Mouse (Mus musculus) CH12.LX (cell line): ENCODE measurements around the gene Capn8. TPM values are rescaled to one million over a fixed set of nuclear protein-coding genes. Genes with fewer than 3 reads are reported as not detected.

Experiments
- DNase-seq: peaks from one replicate; pipeline ENCODE4 v3.0.0-alpha.2; 2013; ENCODE audit errors: extremely low read depth
- H3K27ac ChIP-seq: 2 replicates; pipeline ENCODE4 v1.5.1; 2012; ENCODE audit warnings: low read depth, mild to moderate bottlenecking, control low read depth, moderate library complexity; ENCODE audit not compliant: insufficient read depth
- H3K27me3 ChIP-seq: replicated peaks from 2 replicates; pipeline ENCODE3; 2012; ENCODE audit warnings: inconsistent platforms
- H3K36me3 ChIP-seq, 2 experiments: replicated peaks in 1 of 2; 2 replicates each; pipeline versions ENCODE3 to v1.6.1; 2012; ENCODE audit warnings: inconsistent platforms in 1 of 2, low read length in 1 of 2, mild to moderate bottlenecking in 1 of 2, mixed read lengths in 1 of 2, moderate library complexity in 1 of 2; ENCODE audit not compliant: control insufficient read depth in 1 of 2, insufficient read depth in 1 of 2
- H3K4me1 ChIP-seq, 2 experiments: 2 replicates each; pipeline ENCODE4 v1.6.1; 2012; ENCODE audit warnings: inconsistent platforms in 1 of 2, moderate library complexity in 1 of 2; ENCODE audit not compliant: insufficient read depth in 2 of 2, control insufficient read depth in 1 of 2
- H3K4me2 ChIP-seq: 2 replicates; pipeline ENCODE4 v1.6.1; 2012; ENCODE audit warnings: low read depth, mild to moderate bottlenecking, control low read depth; ENCODE audit not compliant: poor library complexity, insufficient read depth, severe bottlenecking
- H3K4me3 ChIP-seq, 3 experiments: fragments of 150-350 bp in 1 of 3; sonication (generic) in 1 of 3; replicated peaks in 1 of 3; 2 replicates each; pipeline versions ENCODE3 to v1.5.1; 2011 to 2012; ENCODE audit warnings: low read depth in 2 of 3, low read length in 2 of 3, mild to moderate bottlenecking in 2 of 3, moderate library complexity in 2 of 3, control low read depth in 1 of 3, improper control_type of control experiment in 1 of 3, inconsistent platforms in 1 of 3, mixed read lengths in 1 of 3; ENCODE audit not compliant: poor library complexity in 1 of 3
- H3K79me2 ChIP-seq: replicated peaks from 2 replicates; pipeline ENCODE4 v1.6.1; 2012; ENCODE audit warnings: mild to moderate bottlenecking, moderate library complexity; ENCODE audit not compliant: control insufficient read depth, poor library complexity, insufficient read depth, severe bottlenecking; ENCODE audit errors: extremely low read depth
- H3K9ac ChIP-seq: 2 replicates; pipeline ENCODE4 v1.6.1; 2012; ENCODE audit warnings: low read depth, mild to moderate bottlenecking, control low read depth, moderate library complexity; ENCODE audit not compliant: insufficient read depth
- H3K9me3 ChIP-seq: replicated peaks from 2 replicates; pipeline ENCODE3; 2012; ENCODE audit warnings: low read length, inconsistent platforms, mixed read lengths
- BHLHE40 ChIP-seq: IDR thresholded peaks from 2 replicates; pipeline ENCODE4 v1.6.1; 2011; ENCODE audit warnings: mild to moderate bottlenecking, low read depth, low read length, improper control_type of control experiment
- CHD1 ChIP-seq: IDR thresholded peaks from 2 replicates; pipeline ENCODE4 v1.6.1; 2012; ENCODE audit warnings: low read depth, low read length, improper control_type of control experiment, inconsistent platforms
- CHD2 ChIP-seq: IDR thresholded peaks from 2 replicates; pipeline ENCODE4 v1.6.1; 2011; ENCODE audit warnings: low read length, improper control_type of control experiment
- CTCF ChIP-seq, 2 experiments: IDR thresholded peaks in 1 of 2; conservative IDR thresholded peaks in 1 of 2; 2 replicates each; pipeline ENCODE4 v1.5.1; 2011 to 2012; ENCODE audit warnings: low read depth in 2 of 2, low read length in 2 of 2, improper control_type of control experiment in 1 of 2, inconsistent platforms in 1 of 2, mild to moderate bottlenecking in 1 of 2, moderate library complexity in 1 of 2
- E2F4 ChIP-seq: IDR thresholded peaks from 2 replicates; pipeline ENCODE4 v1.6.1; 2011; ENCODE audit warnings: low read depth, low read length, improper control_type of control experiment; ENCODE audit not compliant: insufficient replicate concordance
- ELF1 ChIP-seq: IDR thresholded peaks from 2 replicates; pipeline ENCODE4 v1.6.1; 2014; ENCODE audit warnings: low read depth, mild to moderate bottlenecking, inconsistent platforms, low read length, improper control_type of control experiment
- ETS1 ChIP-seq: conservative IDR thresholded peaks from 2 replicates; pipeline ENCODE4 v1.6.1; 2012; ENCODE audit warnings: low read depth, mild to moderate bottlenecking, inconsistent platforms, low read length, improper control_type of control experiment, moderate library complexity
- GABPA ChIP-seq: IDR thresholded peaks from 2 replicates; pipeline ENCODE4 v1.6.1; 2012; ENCODE audit warnings: low read depth, low read length, improper control_type of control experiment, inconsistent platforms; ENCODE audit not compliant: insufficient replicate concordance
- HCFC1 ChIP-seq: IDR thresholded peaks from 2 replicates; pipeline ENCODE4 v1.6.1; 2012; ENCODE audit warnings: low read depth, mild to moderate bottlenecking, inconsistent platforms, low read length, improper control_type of control experiment
- KAT2A ChIP-seq: IDR thresholded peaks from 2 replicates; pipeline ENCODE4 v1.6.1; 2012; ENCODE audit warnings: low read length, improper control_type of control experiment, inconsistent platforms; ENCODE audit not compliant: insufficient replicate concordance
- MAFK ChIP-seq: IDR thresholded peaks from 2 replicates; pipeline ENCODE4 v1.6.1; 2011; ENCODE audit warnings: low read length, improper control_type of control experiment; ENCODE audit not compliant: insufficient replicate concordance
- MAX ChIP-seq: IDR thresholded peaks from 2 replicates; pipeline ENCODE4 v1.6.1; 2011; ENCODE audit warnings: low read length, improper control_type of control experiment
- MAZ ChIP-seq: IDR thresholded peaks from 2 replicates; pipeline ENCODE4 v1.6.1; 2012; ENCODE audit warnings: low read depth, mild to moderate bottlenecking, inconsistent platforms, low read length, improper control_type of control experiment, moderate library complexity
- MXI1 ChIP-seq: IDR thresholded peaks from 2 replicates; pipeline ENCODE4 v1.6.1; 2011; ENCODE audit warnings: mild to moderate bottlenecking, low read depth, low read length, improper control_type of control experiment
- NRF1 ChIP-seq: IDR thresholded peaks from 2 replicates; pipeline ENCODE4 v1.6.1; 2014; ENCODE audit warnings: low read depth, mild to moderate bottlenecking, inconsistent platforms, low read length, improper control_type of control experiment, moderate library complexity
- POLR2A ChIP-seq: IDR thresholded peaks from 2 replicates; pipeline ENCODE4 v1.6.1; 2011; ENCODE audit warnings: low read depth, mild to moderate bottlenecking, improper control_type of control experiment, low read length
- RAD21 ChIP-seq: IDR thresholded peaks from 2 replicates; pipeline ENCODE4 v1.6.1; 2011; ENCODE audit warnings: low read depth, mild to moderate bottlenecking, low read length, improper control_type of control experiment, moderate library complexity
- RCOR1 ChIP-seq: conservative IDR thresholded peaks from 2 replicates; pipeline ENCODE4 v1.6.1; 2012; ENCODE audit warnings: low read depth, mild to moderate bottlenecking, inconsistent platforms, low read length, improper control_type of control experiment
- SIN3A ChIP-seq: IDR thresholded peaks from 2 replicates; pipeline ENCODE4 v1.6.1; 2012; ENCODE audit warnings: low read length, improper control_type of control experiment, inconsistent platforms
- SMC3 ChIP-seq: IDR thresholded peaks from 2 replicates; pipeline ENCODE4 v1.6.1; 2011; ENCODE audit warnings: low read depth, low read length, improper control_type of control experiment
- USF1 ChIP-seq: IDR thresholded peaks from 2 replicates; pipeline ENCODE4 v1.6.1; 2014; ENCODE audit warnings: low read depth, mild to moderate bottlenecking, inconsistent platforms, low read length, improper control_type of control experiment
- ZKSCAN1 ChIP-seq: IDR thresholded peaks from 2 replicates; pipeline ENCODE4 v1.6.1; 2012; ENCODE audit warnings: low read depth, inconsistent platforms, low read length, improper control_type of control experiment, borderline replicate concordance
- dilution Hi-C: fragments of 300-500 bp; cut with MboI; formaldehyde crosslinking; loops from 2 replicates; pipeline ENCODE4 v1.14.3; 2020; ENCODE audit warnings: low sequenced_read_pairs; ENCODE audit not compliant: extremely low pct_unique_long_range_greater_than_20kb, extremely low pct_ligation_motif_present
- in situ Hi-C: fragments of 300-500 bp; cut with MboI; formaldehyde crosslinking; loops from 3 replicates; pipeline ENCODE4 v1.14.3; 2019; ENCODE audit warnings: low sequenced_read_pairs, low pct_ligation_motif_present, low pct_unique_long_range_greater_than_20kb, mixed read lengths
- polyA plus RNA-seq: library from polyadenylated mRNA; unstranded; fragments of >175 nt; gene quantifications from 2 replicates; pipeline ENCODE4 v1.2.1, GENCODE M21; 2012; ENCODE audit warnings: low read depth; ENCODE audit not compliant: insufficient read length
- total RNA-seq, 2 experiments: library from RNA; depleted of rRNA; stranded (reverse); fragments of 300-350 nt in 1 of 2; fragments of >200 nt in 1 of 2; gene quantifications; 2 replicates each; pipeline ENCODE4 v1.2.3; 2012 to 2014

Capn8 gene
- total and polyA plus RNA-seq, 3 experiments, result not detected

- H3K27ac ChIP-seq, result no peak overlapping the region
- H3K9me3 ChIP-seq, result no peaks in the 10 kb centered on the region
- in situ Hi-C loops (no loop called here), dilution Hi-C loops (no loop called here)
- H3K4me2 ChIP-seq, result no peak overlapping the region
- H3K9ac ChIP-seq, result no peak overlapping the region
- DNase-seq, result no peak
- peaks cover 0 to 4% of the 10 kb centered on the region in 2 experiments; a peak in 1 of 4 replicates for H3K4me1 ChIP-seq
- H3K79me2 ChIP-seq, result no peaks in the 10 kb centered on the region
- no peak overlapping the region for H3K4me3 ChIP-seq
- peaks cover 1% of the 10 kb centered on the region for H3K27me3 ChIP-seq
- no peaks in the 10 kb centered on the region for H3K36me3 ChIP-seq
- TF ChIP-seq BHLHE40, result no peak
- TF ChIP-seq RAD21, result no peak
- TF ChIP-seq KAT2A, result no peak
- TF ChIP-seq HCFC1, result no peak
- no peak for TF ChIP-seq MAFK
- TF ChIP-seq ETS1, result no peak
- no peak for TF ChIP-seq SIN3A
- no peak for TF ChIP-seq MAX
- TF ChIP-seq POLR2A, result no peak
- TF ChIP-seq USF1, result no peak
- TF ChIP-seq CHD2, result no peak
- TF ChIP-seq ZKSCAN1, result no peak
- no peak for TF ChIP-seq MXI1
- TF ChIP-seq NRF1, result no peak
- no peak for TF ChIP-seq ELF1
- TF ChIP-seq GABPA, result no peak
- TF ChIP-seq MAZ, result no peak
- TF ChIP-seq E2F4, result no peak
- TF ChIP-seq RCOR1, result no peak
- TF ChIP-seq CHD1, result no peak
Measured at GRCm38 (mm10) chr1:182609701-182610335, 45.0 kb downstream of the Capn8 start.

- TF ChIP-seq CTCF (conservative IDR thresholded peaks at IDR 0.05 in 1 of 2, IDR thresholded peaks at IDR 0.05 in 1 of 2; ENCODE audit: low read depth in 2 of 2, low read length in 2 of 2), result peak in 1 of 2 experiments; percentile 42; a peak in 2 of 4 replicates
- peak; percentile 23; the same call in 1 of the 2 replicates for TF ChIP-seq SMC3
- TF ChIP-seq KAT2A, result no peak
- TF ChIP-seq, all 38 proteins: peak for 2
- peaks cover 3% of the 10 kb centered on the region for H3K9me3 ChIP-seq
- H3K27me3 ChIP-seq, result no peaks in the 10 kb centered on the region
- in situ Hi-C loops (no loop called here), dilution Hi-C loops (no loop called here)
- DNase-seq, result peak; percentile 11
- no peaks in the 10 kb centered on the region for H3K36me3 ChIP-seq
- H3K4me3 ChIP-seq, result no peak overlapping the region
- H3K4me2 ChIP-seq, result no peak overlapping the region
- H3K9ac ChIP-seq, result no peak overlapping the region
- no peaks in the 10 kb centered on the region for H3K4me1 ChIP-seq
- H3K79me2 ChIP-seq, result no peaks in the 10 kb centered on the region
- H3K27ac ChIP-seq, result no peak overlapping the region
Measured at GRCm38 (mm10) chr1:182615465-182615864, 50.7 kb downstream of the Capn8 start.
